In genomic region chr3:127728046-127728445, GRCm38 (mm10) we compare ENCODE assay signal across 26 mouse cellular contexts. TPM values are rescaled to one million over a fixed set of nuclear protein-coding genes. Genes with fewer than 3 reads are reported as not detected.
DNase-seq lines count a peak whose midpoint lies in the region; ATAC-seq lines count a peak whose summit lies in the region.
"Had no signal": no experiment of that assay in that cellular context is flagged by ENCODE, and none has a peak within 500 bp of the region (broad histone marks: within the 10 kb centered on the region; RNA-seq: fewer than 3 reads in every experiment).

No protein-coding gene starts in this region.

- peaks cover 60% of the 10 kb centered on the region for H3K27me3 ChIP-seq in forebrain, embryonic 10.5 days (ENCODE audit: poor library complexity, severe bottlenecking)
- no peaks in the 10 kb centered on the region for H3K27me3 ChIP-seq in forebrain, embryonic 16.5 days (replicated peaks; ENCODE audit: control insufficient read depth, insufficient read depth, low read length)
- H3K27me3 ChIP-seq: embryonic facial prominence, embryonic 12.5 days; embryonic facial prominence, embryonic 15.5 days; forebrain, embryonic 15.5 days; heart, embryonic 13.5 days; intestine, embryonic 15.5 days; Patski had no signal

- no peak for DNase-seq in forebrain, embryonic 10.5 days (ENCODE audit: extremely low spot score, low spot score)
- DNase-seq in heart, adult 11 months, result peak; percentile 14
- no peak for DNase-seq in heart, adult 8-10 months (ENCODE audit: low spot score)
- DNase-seq in Muller cell, postnatal 12 days (ENCODE audit: inconsistent ontology term), result peak; percentile 46
- DNase-seq in retina, postnatal 1 day, result peak; percentile 84
- no peak for DNase-seq in thymus, postnatal 10 days (ENCODE audit: low spot score in 2 of 2)
- DNase-seq: adrenal gland, postnatal 10 days; adrenal gland, postnatal 36 days; cerebellum, adult 11 months; cerebellum, adult 2 months; cerebellum, adult 9-11 months; cerebellum, postnatal 25 days; gastrocnemius, adult 2 months; gastrocnemius, postnatal 14 days; heart, adult 18-20 months; heart, postnatal 14 days; heart, postnatal 4 days had no signal

- ATAC-seq in forebrain, embryonic 16.5 days, result no peak
- ATAC-seq: forebrain, embryonic 15.5 days; intestine, embryonic 15.5 days; Patski had no signal

- H3K36me3 ChIP-seq in forebrain, embryonic 10.5 days (replicated peaks), result no peaks in the 10 kb centered on the region
- no peaks in the 10 kb centered on the region for H3K36me3 ChIP-seq in forebrain, embryonic 16.5 days (ENCODE audit: control insufficient read depth, insufficient read depth)
- H3K36me3 ChIP-seq: embryonic facial prominence, embryonic 12.5 days; embryonic facial prominence, embryonic 15.5 days; forebrain, embryonic 15.5 days; heart, embryonic 10.5 days; heart, embryonic 13.5 days; hindbrain, embryonic 15.5 days; intestine, embryonic 15.5 days had no signal

- peaks cover 39% of the 10 kb centered on the region for H3K4me1 ChIP-seq in forebrain, embryonic 10.5 days
- peaks cover 4% of the 10 kb centered on the region for H3K4me1 ChIP-seq in forebrain, embryonic 16.5 days (replicated peaks; ENCODE audit: control insufficient read depth, insufficient read depth, low read length)
- H3K4me1 ChIP-seq: embryonic facial prominence, embryonic 12.5 days; embryonic facial prominence, embryonic 15.5 days; heart, embryonic 13.5 days; intestine, embryonic 15.5 days had no signal

- H3K9ac ChIP-seq in forebrain, embryonic 16.5 days (replicated peaks; ENCODE audit: low read depth, low read length), result no peak overlapping the region
- H3K9ac ChIP-seq: embryonic facial prominence, embryonic 12.5 days; embryonic facial prominence, embryonic 15.5 days; forebrain, embryonic 15.5 days; heart, embryonic 13.5 days; hindbrain, embryonic 15.5 days; intestine, embryonic 15.5 days had no signal

- no peaks in the 10 kb centered on the region for H3K9me3 ChIP-seq in forebrain, embryonic 10.5 days
- no peaks in the 10 kb centered on the region for H3K9me3 ChIP-seq in forebrain, embryonic 16.5 days (ENCODE audit: control insufficient read depth, low read length)
- H3K9me3 ChIP-seq: embryonic facial prominence, embryonic 12.5 days; embryonic facial prominence, embryonic 15.5 days; forebrain, embryonic 15.5 days; heart, embryonic 10.5 days; heart, embryonic 13.5 days; hindbrain, embryonic 15.5 days; intestine, embryonic 15.5 days had no signal

- H3K27ac ChIP-seq in forebrain, embryonic 10.5 days, result 0 out of 2 replicates have a peak overlapping the region, but pooled peaks have one; percentile 54
- H3K27ac ChIP-seq in forebrain, embryonic 16.5 days (ENCODE audit: low read length), result no peak overlapping the region
- H3K27ac ChIP-seq: embryonic facial prominence, embryonic 12.5 days; embryonic facial prominence, embryonic 15.5 days; forebrain, embryonic 15.5 days; gastrocnemius, adult 2 months; heart, embryonic 10.5 days; heart, embryonic 13.5 days; hindbrain, embryonic 15.5 days; intestine, embryonic 15.5 days had no signal

- no peak overlapping the region for H3K4me2 ChIP-seq in forebrain, embryonic 16.5 days (ENCODE audit: low read length)
- H3K4me2 ChIP-seq: embryonic facial prominence, embryonic 12.5 days; embryonic facial prominence, embryonic 15.5 days; forebrain, embryonic 15.5 days; heart, embryonic 13.5 days; intestine, embryonic 15.5 days had no signal

- no peak overlapping the region for H3K4me3 ChIP-seq in forebrain, embryonic 10.5 days
- H3K4me3 ChIP-seq in forebrain, embryonic 16.5 days (replicated peaks; ENCODE audit: low read length), result no peak overlapping the region
- H3K4me3 ChIP-seq: embryonic facial prominence, embryonic 12.5 days; embryonic facial prominence, embryonic 15.5 days; forebrain, embryonic 15.5 days; gastrocnemius, adult 2 months; heart, embryonic 10.5 days; heart, embryonic 13.5 days; hindbrain, embryonic 15.5 days; intestine, embryonic 15.5 days had no signal

- WGBS in forebrain, embryonic 10.5 days, result 65% methylated on average over 9 of the region's 9 CpGs
- WGBS in forebrain, embryonic 16.5 days, result 71% methylated on average over 9 of the region's 9 CpGs

RNA-seq across cellular contexts. Expression of gene Alpk1, which starts 52.3 kb away (rescaled TPM):
- polyA plus RNA-seq in forebrain, embryonic 10.5 days (2016; fragmentation: Nextera tagmentation; extraction: Ambion mirVana), result 0.76 and 0.87 TPM in 2 replicates
- 0.92 and 0.99 TPM in 2 replicates for polyA plus RNA-seq in forebrain, embryonic 16.5 days (2015; fragmentation: Nextera tagmentation; extraction: Ambion mirVana)
- total RNA-seq in heart, adult 8-10 months (2022), result 1 to 10 TPM; 2.2 to 2.7 (median 2.4) TPM

Comparison
In these comparisons a context has a peak if more than half of its experiments do, and no peak if none do; other contexts are left out.
1. DNase-seq: peak in heart, adult 11 months (single experiment), Muller cell, postnatal 12 days (single experiment) and retina, postnatal 1 day (single experiment); none in forebrain, embryonic 10.5 days (single experiment), heart, adult 8-10 months (single experiment) and thymus, postnatal 10 days (0 of 2).